Mouse (Mus musculus) thymus, adult 2 months (tissue): ENCODE results near the gene H2-Ob.

ENCODE experiments used
- CTCF ChIP-seq: fragments of 200-500 bp; IDR thresholded peaks from 2 replicates; pipeline ENCODE4 v1.5.1; 2012; ENCODE audit warnings: mild to moderate bottlenecking, control low read depth, low read length, moderate library complexity, borderline replicate concordance; ENCODE audit not compliant: control insufficient read depth, poor library complexity, insufficient read depth; ENCODE audit errors: extremely low read depth
- POLR2A ChIP-seq: fragments of 200-500 bp; IDR thresholded peaks from 2 replicates; pipeline ENCODE4 v1.6.1; 2012; ENCODE audit warnings: mild to moderate bottlenecking, low read length, control low read depth, moderate library complexity; ENCODE audit not compliant: control insufficient read depth, poor library complexity, insufficient read depth; ENCODE audit errors: extremely low read depth

- TF ChIP-seq POLR2A = no peak
- no peak for TF ChIP-seq CTCF
These were observed 57.4 kb downstream of the H2-Ob start for GRCm38 (mm10) chr17:34295891-34296794.
